In genomic region chr17:12892033-12892432, GRCm38 (mm10) we compare ENCODE assay signal across 31 mouse cellular contexts. TPM values are rescaled to one million over a fixed set of nuclear protein-coding genes. Genes with fewer than 3 reads are reported as not detected.
"Had no signal": no experiment of that assay in that cellular context is flagged by ENCODE, and none has a peak within 500 bp of the region (broad histone marks: within the 10 kb centered on the region; RNA-seq: fewer than 3 reads in every experiment).

No protein-coding gene starts in this region.

- H3K36me3 ChIP-seq: limb, embryonic 15.5 days had no signal

- H3K9ac ChIP-seq: heart, embryonic 12.5 days; hindbrain, embryonic 12.5 days; hindbrain, embryonic 14.5 days; kidney, embryonic 15.5 days; limb, embryonic 13.5 days; limb, embryonic 15.5 days; liver, embryonic 12.5 days; liver, embryonic 14.5 days had no signal

- H3K9me3 ChIP-seq: heart, embryonic 10.5 days; heart, embryonic 12.5 days; hindbrain, embryonic 10.5 days; hindbrain, embryonic 12.5 days; kidney, embryonic 15.5 days; limb, embryonic 13.5 days; limb, embryonic 15.5 days; liver, embryonic 12.5 days had no signal

- H3K4me1 ChIP-seq: hindbrain, embryonic 10.5 days; hindbrain, embryonic 12.5 days; liver, embryonic 12.5 days had no signal

- H3K27ac ChIP-seq: gastrocnemius, adult 2 months; heart, embryonic 10.5 days; hindbrain, embryonic 10.5 days; hindbrain, embryonic 12.5 days; hindbrain, embryonic 14.5 days; kidney, embryonic 15.5 days; kidney, postnatal 0 days; layer of hippocampus, adult 2 months; limb, embryonic 13.5 days; limb, embryonic 15.5 days; liver, embryonic 12.5 days; liver, embryonic 14.5 days had no signal

- ATAC-seq: hindbrain, embryonic 16.5 days; intestine, embryonic 16.5 days; liver, embryonic 12.5 days had no signal

- DNase-seq: gastrocnemius, adult 2 months; gastrocnemius, postnatal 10 days; gastrocnemius, postnatal 25 days; heart, adult 18-20 months; heart, postnatal 10 days; heart, postnatal 4 days; kidney, adult 11 months; kidney, adult 2 months; kidney, adult 9 months; kidney, postnatal 25 days; kidney, postnatal 4 days; left cerebral cortex, postnatal 4 days had no signal

- H3K4me2 ChIP-seq: heart, embryonic 12.5 days; hindbrain, embryonic 12.5 days; hindbrain, embryonic 14.5 days; kidney, embryonic 15.5 days; limb, embryonic 13.5 days; limb, embryonic 15.5 days; liver, embryonic 12.5 days had no signal

- H3K4me3 ChIP-seq: gastrocnemius, adult 2 months; heart, embryonic 10.5 days; heart, embryonic 12.5 days; hindbrain, embryonic 10.5 days; hindbrain, embryonic 12.5 days; kidney, embryonic 15.5 days; layer of hippocampus, adult 2 months; limb, embryonic 13.5 days; limb, embryonic 15.5 days; liver, embryonic 12.5 days had no signal

- H3K27me3 ChIP-seq: heart, embryonic 12.5 days; hindbrain, embryonic 12.5 days; kidney, embryonic 15.5 days; limb, embryonic 13.5 days; limb, embryonic 15.5 days; liver, embryonic 12.5 days had no signal

RNA-seq across cellular contexts. Expression of gene Mrgprh, which starts 16.2 kb away (rescaled TPM):
- total RNA-seq: granulocyte monocyte progenitor cell, adult 5-6 weeks; layer of hippocampus, postnatal 10 days; left cerebral cortex, postnatal 4 days had no signal
- polyA plus RNA-seq: heart, embryonic 10.5 days; heart, embryonic 12.5 days; heart, embryonic 16.5 days; hindbrain, embryonic 10.5 days; hindbrain, embryonic 12.5 days; hindbrain, embryonic 14.5 days; hindbrain, embryonic 16.5 days; intestine, embryonic 14.5 days; intestine, embryonic 16.5 days; kidney, embryonic 15.5 days; kidney, postnatal 0 days; limb, embryonic 11.5 days; liver, embryonic 12.5 days; liver, embryonic 14.5 days had no signal

RNA-seq across cellular contexts. Expression of gene Mas1, which starts 24.1 kb away (rescaled TPM):
- total RNA-seq: granulocyte monocyte progenitor cell, adult 5-6 weeks had no signal
